Mouse (Mus musculus): ENCODE measurements around the gene Ndufb5. TPM values are rescaled to one million over a fixed set of nuclear protein-coding genes. Genes with fewer than 3 reads are reported as not detected.
A peak's percentile ranks its signal among the peaks of the same experiment; 100 is the strongest.
"Not testable (repeated sequence)": the region's sequence is repeated elsewhere in the genome, so short reads cannot be mapped to it uniquely, and the experiment has no call there.

The Ndufb5 gene
- polyA plus RNA-seq, 1 experiment from 2014 or later: 623 TPM

DNA sequence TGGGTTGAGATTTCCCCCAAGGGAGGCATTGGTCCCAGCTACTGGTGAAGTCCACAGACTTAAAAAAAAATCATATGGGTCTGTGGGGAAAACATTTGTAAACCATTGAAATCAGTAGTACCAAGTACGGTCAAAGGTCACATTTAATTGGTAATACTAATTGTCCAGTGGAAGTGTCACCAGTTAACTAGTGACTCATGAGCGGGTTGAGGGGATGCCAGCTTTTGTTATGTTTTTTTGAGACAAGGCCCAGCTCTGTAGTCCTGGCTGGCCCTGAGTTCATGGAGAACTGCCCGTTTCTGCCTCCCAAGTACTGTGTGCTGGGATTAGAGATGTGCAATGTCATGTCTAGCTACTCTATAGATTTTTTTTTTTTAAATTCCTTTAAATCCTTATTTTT is 23.1 kb upstream of the Ndufb5 start:
- H3K9ac ChIP-seq (ENCODE audit: low read length): no peak overlapping the region
- H3K4me1 ChIP-seq (ENCODE audit: control insufficient read depth, insufficient read depth, low read length): peaks cover 2% of the 10 kb centered on the region; the same call in 1 of the 2 replicates
- no peak overlapping the region for H3K27ac ChIP-seq (ENCODE audit: low read length)
- no peaks in the 10 kb centered on the region for H3K27me3 ChIP-seq (ENCODE audit: control insufficient read depth, insufficient read depth, low read length)
- no peak overlapping the region for H3K4me3 ChIP-seq (ENCODE audit: low read length)
- ATAC-seq (replicated peaks; ENCODE audit: extremely low read depth, insufficient read depth, low FRiP score): no peak
- peaks cover 38% of the 10 kb centered on the region for H3K36me3 ChIP-seq (ENCODE audit: control insufficient read depth, insufficient read depth)
- WGBS: 88% methylated on average over 3 of the region's 3 CpGs
- no peaks in the 10 kb centered on the region for H3K9me3 ChIP-seq (replicated peaks; ENCODE audit: control insufficient read depth, low read length)
- H3K4me2 ChIP-seq (ENCODE audit: low read depth, low read length): no peak overlapping the region

DNA sequence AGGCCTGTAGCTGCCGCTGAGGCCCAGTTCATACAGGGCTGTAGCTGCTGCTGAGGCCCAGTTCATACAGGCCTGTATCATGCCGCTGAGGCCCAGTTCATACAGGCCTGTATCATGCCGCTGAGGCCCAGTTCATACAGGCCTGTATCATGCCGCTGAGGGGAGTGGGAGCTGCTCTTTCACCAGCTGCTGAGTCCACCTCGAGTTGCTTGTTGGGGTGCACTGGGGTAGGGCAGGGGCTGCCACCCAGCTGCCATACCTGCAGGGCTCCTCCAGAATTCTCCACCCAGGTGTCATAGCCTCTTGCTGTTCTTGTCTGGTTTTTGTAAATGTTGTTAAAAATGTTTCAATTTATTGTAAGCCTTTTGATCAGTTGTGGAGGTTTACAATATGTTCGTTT is 19.4 kb upstream of the Ndufb5 start:
- not testable (repeated sequence) for ATAC-seq (replicated peaks; ENCODE audit: extremely low read depth, insufficient read depth, low FRiP score); H3K4me2 ChIP-seq (ENCODE audit: low read depth, low read length); H3K27me3 ChIP-seq (ENCODE audit: control insufficient read depth, insufficient read depth, low read length); H3K9ac ChIP-seq (ENCODE audit: low read length); H3K4me1 ChIP-seq (ENCODE audit: control insufficient read depth, insufficient read depth, low read length); H3K27ac ChIP-seq (ENCODE audit: low read length); H3K4me3 ChIP-seq (ENCODE audit: low read length); H3K9me3 ChIP-seq (replicated peaks; ENCODE audit: control insufficient read depth, low read length)
- H3K36me3 ChIP-seq (ENCODE audit: control insufficient read depth, insufficient read depth): peaks cover 60% of the 10 kb centered on the region
- 90% methylated on average over 6 of the region's 6 CpGs for WGBS

DNA sequence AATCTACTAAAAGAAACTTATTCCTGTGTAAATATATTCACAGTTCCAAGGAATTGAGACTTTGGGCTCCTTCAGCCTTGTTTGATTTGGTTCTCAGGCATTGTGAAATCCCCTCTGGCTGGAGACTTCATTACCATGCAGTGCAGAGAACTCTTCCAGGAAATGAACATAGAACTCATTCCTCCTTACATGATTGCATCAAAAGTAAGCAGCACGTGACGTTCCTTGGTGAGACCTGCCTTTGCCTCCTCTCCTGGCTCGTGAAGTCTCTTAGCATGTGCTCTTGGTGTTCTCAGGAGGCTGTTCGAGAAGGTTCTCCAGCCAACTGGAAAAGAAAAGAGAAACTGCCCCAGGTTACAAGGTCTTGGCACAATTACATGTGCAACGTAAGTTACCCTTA is 18.5 kb upstream of the Ndufb5 start:
- Histone ChIP-seq H3K36me3 (ENCODE audit: control insufficient read depth, insufficient read depth) (peaks cover 63% of the 10 kb centered on the region), H3K27ac (ENCODE audit: low read length) (no peak overlapping the region), H3K4me3 (ENCODE audit: low read length) (no peak overlapping the region), H3K27me3 (ENCODE audit: control insufficient read depth, insufficient read depth, low read length) (no peaks in the 10 kb centered on the region), H3K9me3 (replicated peaks; ENCODE audit: control insufficient read depth, low read length) (peaks cover under 1% of the 10 kb centered on the region; the same call in 1 of the 2 replicates), H3K4me2 (ENCODE audit: low read depth, low read length) (no peak overlapping the region), H3K9ac (ENCODE audit: low read length) (no peak overlapping the region), H3K4me1 (ENCODE audit: control insufficient read depth, insufficient read depth, low read length) (no peaks in the 10 kb centered on the region)
- no peak for ATAC-seq (replicated peaks; ENCODE audit: extremely low read depth, insufficient read depth, low FRiP score)
- WGBS: 95% methylated on average over 5 of the region's 5 CpGs

DNA sequence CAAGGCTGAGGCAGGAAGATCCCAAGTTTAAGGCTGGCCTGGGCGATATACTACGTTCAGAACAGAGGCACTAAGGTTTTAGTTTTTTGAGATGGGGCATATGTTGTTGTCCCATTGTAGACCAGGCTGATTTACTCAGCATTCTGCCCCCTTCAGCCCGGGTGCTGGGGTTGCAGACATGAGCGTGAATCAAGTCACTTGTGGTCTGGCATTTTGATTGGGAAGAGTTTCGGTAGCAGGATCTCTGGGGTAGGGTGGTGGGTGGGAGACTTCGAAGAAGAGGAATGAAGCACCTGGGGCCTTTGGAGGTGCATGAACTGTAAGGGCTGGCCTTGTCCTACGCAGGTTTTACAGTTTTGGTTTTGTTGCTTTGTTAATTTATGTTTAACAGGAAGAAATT is 12.6 kb upstream of the Ndufb5 start:
- no peak for ATAC-seq (replicated peaks; ENCODE audit: extremely low read depth, insufficient read depth, low FRiP score)

DNA sequence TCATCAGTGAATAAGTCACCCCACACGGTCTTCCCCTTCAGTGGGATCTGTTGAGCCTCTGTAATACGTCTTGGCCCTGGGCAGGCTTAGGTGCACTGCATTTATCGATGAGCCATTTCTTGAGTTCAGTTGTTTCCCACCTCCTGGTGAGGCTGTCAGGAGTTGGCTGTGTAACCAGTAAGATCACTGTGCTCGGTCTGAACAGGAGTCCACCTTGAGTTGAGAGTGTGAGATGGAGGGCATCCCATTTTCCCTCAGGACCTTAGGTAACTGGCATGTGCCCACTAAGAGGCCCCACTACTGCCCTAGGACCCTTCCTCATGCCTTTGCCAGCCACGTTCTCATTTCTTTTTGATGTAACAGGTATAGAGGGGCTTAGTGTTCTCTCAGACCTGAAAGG is 10.8 kb upstream of the Ndufb5 start:
- H3K4me1 ChIP-seq (ENCODE audit: control insufficient read depth, insufficient read depth, low read length): no peaks in the 10 kb centered on the region
- peaks cover 79% of the 10 kb centered on the region for H3K36me3 ChIP-seq (ENCODE audit: control insufficient read depth, insufficient read depth)
- ATAC-seq (replicated peaks; ENCODE audit: extremely low read depth, insufficient read depth, low FRiP score): no peak
- no peak overlapping the region for H3K9ac ChIP-seq (ENCODE audit: low read length)
- H3K4me3 ChIP-seq (ENCODE audit: low read length): no peak overlapping the region
- H3K27me3 ChIP-seq (ENCODE audit: control insufficient read depth, insufficient read depth, low read length): no peaks in the 10 kb centered on the region
- no peak overlapping the region for H3K4me2 ChIP-seq (ENCODE audit: low read depth, low read length)
- 85% methylated on average over 5 of the region's 5 CpGs for WGBS
- H3K9me3 ChIP-seq (replicated peaks; ENCODE audit: control insufficient read depth, low read length): peaks cover 4% of the 10 kb centered on the region; the same call in 1 of the 2 replicates
- no peak overlapping the region for H3K27ac ChIP-seq (ENCODE audit: low read length)

More for the DNA sequence above, 12.6 kb upstream of the Ndufb5 start:
- WGBS: 95% methylated on average over 7 of the region's 7 CpGs
- H3K36me3 ChIP-seq (ENCODE audit: control insufficient read depth, insufficient read depth): peaks cover 74% of the 10 kb centered on the region
- peaks cover 4% of the 10 kb centered on the region; the same call in 1 of the 2 replicates for H3K9me3 ChIP-seq (replicated peaks; ENCODE audit: control insufficient read depth, low read length)
- no peak overlapping the region for H3K4me3 ChIP-seq (ENCODE audit: low read length)
- H3K4me2 ChIP-seq (ENCODE audit: low read depth, low read length): no peak overlapping the region
- H3K9ac ChIP-seq (ENCODE audit: low read length): no peak overlapping the region
- H3K27ac ChIP-seq (ENCODE audit: low read length): no peak overlapping the region
- H3K27me3 ChIP-seq (ENCODE audit: control insufficient read depth, insufficient read depth, low read length): no peaks in the 10 kb centered on the region
- H3K4me1 ChIP-seq (ENCODE audit: control insufficient read depth, insufficient read depth, low read length): no peaks in the 10 kb centered on the region

DNA sequence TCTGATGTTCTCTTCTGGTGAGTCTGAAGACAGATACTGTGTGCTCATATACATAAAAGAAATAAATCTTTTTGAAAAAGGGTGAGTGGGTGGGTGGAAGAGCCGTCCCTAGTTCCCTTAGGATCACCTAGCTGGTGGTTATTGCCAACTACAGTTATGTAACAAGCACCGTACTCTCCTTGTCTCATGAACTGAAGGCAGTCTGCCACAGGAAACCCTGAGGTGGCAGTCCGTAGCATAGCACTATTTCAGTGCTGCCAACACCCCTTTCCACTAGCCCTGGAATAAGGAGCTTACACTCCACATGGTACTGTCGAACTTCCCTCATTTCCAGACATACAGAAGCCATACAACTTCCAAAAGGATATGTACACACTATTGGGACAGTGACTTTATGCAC is 8.9 kb upstream of the Ndufb5 start:
- no peaks in the 10 kb centered on the region for H3K27me3 ChIP-seq (ENCODE audit: control insufficient read depth, insufficient read depth, low read length)
- no peak overlapping the region for H3K9ac ChIP-seq (ENCODE audit: low read length)
- H3K4me1 ChIP-seq (ENCODE audit: control insufficient read depth, insufficient read depth, low read length): no peaks in the 10 kb centered on the region
- no peak for ATAC-seq (replicated peaks; ENCODE audit: extremely low read depth, insufficient read depth, low FRiP score)
- no peak overlapping the region for H3K4me3 ChIP-seq (ENCODE audit: low read length)
- no peak overlapping the region for H3K27ac ChIP-seq (ENCODE audit: low read length)
- WGBS: 89% methylated on average over 4 of the region's 4 CpGs
- H3K36me3 ChIP-seq (ENCODE audit: control insufficient read depth, insufficient read depth): peaks cover 83% of the 10 kb centered on the region
- H3K9me3 ChIP-seq (replicated peaks; ENCODE audit: control insufficient read depth, low read length): peaks cover 4% of the 10 kb centered on the region; the same call in 1 of the 2 replicates
- H3K4me2 ChIP-seq (ENCODE audit: low read depth, low read length): no peak overlapping the region

DNA sequence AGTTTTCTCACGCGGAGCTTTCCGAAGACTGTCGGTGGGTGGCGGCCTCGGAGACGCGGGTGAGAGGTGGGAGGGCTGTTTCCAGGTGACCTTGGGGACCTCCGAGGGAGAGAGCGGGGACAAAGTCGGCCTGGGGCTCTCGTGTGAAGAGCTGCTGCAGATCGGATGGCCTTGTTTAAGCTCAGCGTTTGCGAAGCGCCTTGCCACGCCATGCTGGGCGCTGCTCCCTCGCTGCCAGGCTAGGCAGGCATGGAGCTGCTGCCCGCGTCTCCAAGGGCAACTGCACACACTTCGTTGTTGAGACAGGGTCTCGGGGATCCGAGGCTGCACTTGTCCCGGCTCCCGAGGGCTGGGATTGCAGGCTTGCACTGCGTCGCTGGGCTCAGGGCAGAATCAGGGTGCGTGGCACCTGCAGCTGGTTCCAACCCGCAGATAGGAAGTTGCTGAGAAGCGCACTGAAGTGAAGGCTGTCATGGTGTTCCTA is 424 bp downstream of the Ndufb5 start, which contains the start of gene Mrpl47:
TSS of gene Mrpl47 (minus strand) at position 434 of the 484 bp plus-strand sequence.
- ATAC-seq (replicated peaks; ENCODE audit: extremely low read depth, insufficient read depth, low FRiP score): peak; percentile 29
- WGBS: under 1% methylated on average over 31 of the region's 31 CpGs

DNA sequence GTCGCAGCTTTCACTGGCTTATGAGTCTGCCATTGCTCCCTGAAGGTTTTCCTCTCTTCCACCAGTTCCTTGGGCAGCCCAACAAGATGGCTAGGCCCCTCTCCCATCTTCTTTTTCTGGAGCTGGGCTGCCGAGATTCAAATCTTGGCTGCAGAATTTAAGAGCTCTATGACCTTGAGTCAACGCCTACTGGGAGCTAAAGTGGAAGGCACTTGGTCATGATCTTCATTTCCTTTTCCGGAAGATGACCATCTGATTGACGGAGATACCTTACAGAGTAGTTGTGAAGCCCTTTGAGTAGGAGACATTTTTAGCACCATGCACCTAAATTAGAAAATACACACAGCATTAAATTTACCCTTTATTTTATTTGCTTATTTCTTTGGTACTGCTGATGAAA is 1.8 kb downstream of the Ndufb5 start:
- peak overlapping the region; percentile 99 for H3K4me3 ChIP-seq (ENCODE audit: low read length)
- no peak overlapping the region for H3K9ac ChIP-seq (ENCODE audit: low read length)
- H3K27me3 ChIP-seq (ENCODE audit: control insufficient read depth, insufficient read depth, low read length): no peaks in the 10 kb centered on the region
- H3K9me3 ChIP-seq (replicated peaks; ENCODE audit: control insufficient read depth, low read length): no peaks in the 10 kb centered on the region
- H3K4me2 ChIP-seq (ENCODE audit: low read depth, low read length): peak overlapping the region; percentile 82
- WGBS: 83% methylated on average over 5 of the region's 5 CpGs
- H3K36me3 ChIP-seq (ENCODE audit: control insufficient read depth, insufficient read depth): peaks cover under 1% of the 10 kb centered on the region; the same call in 1 of the 2 replicates
- ATAC-seq (replicated peaks; ENCODE audit: extremely low read depth, insufficient read depth, low FRiP score): no peak
- peaks cover 25% of the 10 kb centered on the region for H3K4me1 ChIP-seq (ENCODE audit: control insufficient read depth, insufficient read depth, low read length)
- H3K27ac ChIP-seq (ENCODE audit: low read length): no peak overlapping the region

More for the DNA sequence above, 424 bp downstream of the Ndufb5 start, which contains the start of gene Mrpl47:
- Histone ChIP-seq H3K4me2 (ENCODE audit: low read depth, low read length) (peak within 1 kb of the TSS; percentile 89), H3K36me3 (ENCODE audit: control insufficient read depth, insufficient read depth) (peaks cover 11% of the 10 kb centered on the region), H3K4me3 (ENCODE audit: low read length) (peak within 1 kb of the TSS; percentile 99), H3K4me1 (ENCODE audit: control insufficient read depth, insufficient read depth, low read length) (peaks cover 25% of the 10 kb centered on the region), H3K9ac (ENCODE audit: low read length) (peak within 1 kb of the TSS; percentile 94), H3K27me3 (ENCODE audit: control insufficient read depth, insufficient read depth, low read length) (no peaks in the 10 kb centered on the region), H3K27ac (ENCODE audit: low read length) (peak within 1 kb of the TSS; percentile 94), H3K9me3 (replicated peaks; ENCODE audit: control insufficient read depth, low read length) (no peaks in the 10 kb centered on the region)

DNA sequence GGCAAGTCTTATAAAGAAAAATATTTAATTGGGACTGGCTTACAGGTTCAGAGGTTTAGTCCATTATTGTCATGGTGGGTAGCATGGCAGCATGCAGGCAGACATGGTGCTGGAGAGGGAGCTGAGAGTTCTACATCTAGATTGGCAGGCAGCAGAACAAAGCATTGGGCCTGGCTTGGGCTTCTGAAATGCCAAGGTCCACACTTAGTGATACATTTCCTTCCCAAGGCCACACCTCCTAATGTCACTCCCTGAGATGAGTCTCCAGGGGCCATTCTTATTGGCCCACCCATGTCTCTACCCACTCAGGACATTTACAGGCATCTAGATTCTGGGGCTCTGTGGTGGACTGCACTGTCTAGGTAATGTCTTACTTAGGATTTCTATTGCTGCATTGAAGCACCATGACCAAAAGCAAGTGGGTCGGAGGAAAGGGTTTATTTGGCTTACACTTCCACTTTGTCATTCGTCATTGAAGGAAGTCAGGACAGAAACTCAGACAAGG is 5.5 kb downstream of the Ndufb5 start:
- Histone ChIP-seq H3K4me2 (ENCODE audit: low read depth, low read length) (no peak overlapping the region), H3K4me1 (ENCODE audit: control insufficient read depth, insufficient read depth, low read length) (peaks cover 19% of the 10 kb centered on the region), H3K9me3 (replicated peaks; ENCODE audit: control insufficient read depth, low read length) (peaks cover 4% of the 10 kb centered on the region; the same call in 1 of the 2 replicates), H3K36me3 (ENCODE audit: control insufficient read depth, insufficient read depth) (peaks cover 19% of the 10 kb centered on the region), H3K27me3 (ENCODE audit: control insufficient read depth, insufficient read depth, low read length) (no peaks in the 10 kb centered on the region), H3K9ac (ENCODE audit: low read length) (no peak overlapping the region), H3K4me3 (ENCODE audit: low read length) (no peak overlapping the region), H3K27ac (ENCODE audit: low read length) (no peak overlapping the region)
- WGBS: 78% methylated on average over 2 of the region's 2 CpGs
- ATAC-seq (replicated peaks; ENCODE audit: extremely low read depth, insufficient read depth, low FRiP score): no peak

Measured in heart, embryonic 16.5 days (tissue).